Mouse (Mus musculus): ENCODE results near the gene Kif28.
A peak's percentile ranks its signal among the peaks of the same experiment; 100 is the strongest.
"Not testable (repeated sequence)": the region's sequence is repeated elsewhere in the genome, so short reads cannot be mapped to it uniquely, and the experiment has no call there.

Gene Kif28

GRCm38 (mm10) chr1:179704150-179704549, 40.9 kb downstream of the Kif28 start:
- DNase-seq (ENCODE audit: low spot score in 2 of 2) = no peak

GRCm38 (mm10) chr1:179689479-179689878, 55.6 kb downstream of the Kif28 start:
- no peak for DNase-seq (ENCODE audit: low spot score in 2 of 2)

- DNase-seq (ENCODE audit: low spot score in 2 of 2) = no peak
These were observed 56.2 kb downstream of the Kif28 start for GRCm38 (mm10) chr1:179688914-179689313.

GRCm38 (mm10) chr1:179688415-179688814, 56.7 kb downstream of the Kif28 start:
- DNase-seq (ENCODE audit: low spot score in 2 of 2) = no peak

GRCm38 (mm10) chr1:179687966-179688365, 57.1 kb downstream of the Kif28 start:
- no peak for DNase-seq (ENCODE audit: low spot score in 2 of 2)

- no peak for DNase-seq (ENCODE audit: low spot score in 2 of 2)
These were observed 57.8 kb downstream of the Kif28 start for GRCm38 (mm10) chr1:179687305-179687704.

GRCm38 (mm10) chr1:179686781-179687180, 58.3 kb downstream of the Kif28 start:
- DNase-seq (ENCODE audit: low spot score in 2 of 2) = no peak

- DNase-seq (ENCODE audit: low spot score in 2 of 2) = no peak
These were observed 58.7 kb downstream of the Kif28 start for GRCm38 (mm10) chr1:179686348-179686747.

- DNase-seq (ENCODE audit: low spot score in 2 of 2) = not testable (repeated sequence)
These were observed 62.3 kb downstream of the Kif28 start for GRCm38 (mm10) chr1:179682753-179683152.

GRCm38 (mm10) chr1:179679326-179679725, 65.7 kb downstream of the Kif28 start:
- no peak for DNase-seq (ENCODE audit: low spot score in 2 of 2)

- DNase-seq (ENCODE audit: low spot score in 2 of 2) = no peak
These were observed 68.0 kb downstream of the Kif28 start for GRCm38 (mm10) chr1:179677031-179677430.

GRCm38 (mm10) chr1:179674355-179674754, 70.7 kb downstream of the Kif28 start:
- DNase-seq (ENCODE audit: low spot score in 2 of 2) = no peak

GRCm38 (mm10) chr1:179668836-179669537, 76.1 kb downstream of the Kif28 start:
- no peak for DNase-seq (ENCODE audit: low spot score in 2 of 2)

- peak; percentile 63 to 71 for DNase-seq (ENCODE audit: low spot score in 2 of 2)
These were observed 76.9 kb downstream of the Kif28 start, which contains the start of gene Sccpdh for GRCm38 (mm10) chr1:179668013-179668805. Sccpdh (plus strand) TSS chr1:179668210.

GRCm38 (mm10) chr1:179667450-179667849, 77.6 kb downstream of the Kif28 start:
- no peak for DNase-seq (ENCODE audit: low spot score in 2 of 2)

GRCm38 (mm10) chr1:179666971-179667370, 78.1 kb downstream of the Kif28 start:
- no peak for DNase-seq (ENCODE audit: low spot score in 2 of 2)

GRCm38 (mm10) chr1:179664309-179664930, 80.7 kb downstream of the Kif28 start:
- DNase-seq (ENCODE audit: low spot score in 2 of 2) = no peak

GRCm38 (mm10) chr1:179663065-179663464, 82.0 kb downstream of the Kif28 start:
- peak in 1 of 2 experiments; percentile 37 for DNase-seq (ENCODE audit: low spot score in 2 of 2)

- no peak for DNase-seq (ENCODE audit: low spot score in 2 of 2)
These were observed 93.8 kb downstream of the Kif28 start for GRCm38 (mm10) chr1:179651224-179651623.

GRCm38 (mm10) chr1:179650284-179650683, 94.8 kb downstream of the Kif28 start:
- DNase-seq (ENCODE audit: low spot score in 2 of 2) = no peak

GRCm38 (mm10) chr1:179649324-179649723, 95.7 kb downstream of the Kif28 start:
- no peak for DNase-seq (ENCODE audit: low spot score in 2 of 2)

- DNase-seq (ENCODE audit: low spot score in 2 of 2) = not testable (repeated sequence)
These were observed 96.4 kb downstream of the Kif28 start for GRCm38 (mm10) chr1:179648678-179649077.

GRCm38 (mm10) chr1:179645980-179646268, 99.1 kb downstream of the Kif28 start:
- DNase-seq (ENCODE audit: low spot score in 2 of 2) = no peak

Data from right cerebral cortex, postnatal 36 days (tissue).